Mouse (Mus musculus) midbrain, embryonic 16.5 days (tissue): Measurements from ENCODE around the gene Prpf6. TPM values are rescaled to one million over a fixed set of nuclear protein-coding genes. Genes with fewer than 3 reads are reported as not detected.

Experiments used
- ATAC-seq: fragments of 200-750 bp; cut with Nextera tagmentation; 2 replicates; pipeline ENCODE4 v1.8.0; 2017; ENCODE audit warnings: moderate TSS enrichment
- H3K27ac ChIP-seq: fragments of 300-500 bp; sonication (generic); 2 replicates; pipeline ENCODE4 v1.5.1; 2014; ENCODE audit warnings: mild to moderate bottlenecking, low read length, mixed read lengths
- H3K27me3 ChIP-seq: fragments of 300-500 bp; sonication (generic); 2 replicates; pipeline ENCODE4 v1.6.1; 2014; ENCODE audit warnings: low read depth, low read length, mixed read lengths; ENCODE audit not compliant: control insufficient read depth, insufficient read depth
- H3K36me3 ChIP-seq: fragments of 300-500 bp; sonication (generic); 2 replicates; pipeline ENCODE4 v1.6.1; 2014; ENCODE audit warnings: mild to moderate bottlenecking, low read length, moderate library complexity, mixed read lengths; ENCODE audit not compliant: control insufficient read depth, insufficient read depth
- H3K4me1 ChIP-seq: fragments of 300-500 bp; sonication (generic); 2 replicates; pipeline ENCODE4 v1.6.1; 2014; ENCODE audit warnings: mild to moderate bottlenecking, low read length, mixed read lengths; ENCODE audit not compliant: control insufficient read depth, insufficient read depth
- H3K4me2 ChIP-seq: fragments of 300-500 bp; sonication (generic); 2 replicates; pipeline ENCODE4 v1.6.1; 2014; ENCODE audit warnings: mild to moderate bottlenecking, low read length, mixed read lengths
- H3K4me3 ChIP-seq: fragments of 300-500 bp; sonication (generic); 2 replicates; pipeline ENCODE4 v1.5.1; 2014; ENCODE audit warnings: low read depth, mild to moderate bottlenecking, low read length, moderate library complexity, mixed read lengths
- H3K9ac ChIP-seq: fragments of 300-500 bp; sonication (generic); 2 replicates; pipeline ENCODE4 v1.6.1; 2014; ENCODE audit warnings: low read depth, low read length, mixed read lengths
- H3K9me3 ChIP-seq: fragments of 300-500 bp; sonication (generic); replicated peaks from 2 replicates; pipeline ENCODE4 v1.6.1; 2014; ENCODE audit warnings: mild to moderate bottlenecking, low read length, mixed read lengths; ENCODE audit not compliant: control insufficient read depth, poor library complexity, severe bottlenecking
- WGBS: fragments of 180-500 bp; shearing (Covaris S2); extraction: QIAGEN DNeasy Blood & Tissue Kit; methylation state at CpG from one replicate; pipeline ENCODE4 v1.1.7; 2014; 5-methylcytosine and 5-hydroxymethylcytosine counted together
- polyA plus RNA-seq: library from polyadenylated mRNA; unstranded; fragments of >200 nt; fragmentation: Nextera tagmentation; extraction: Ambion mirVana; gene quantifications from 2 replicates; pipeline ENCODE4 v1.2.1, GENCODE M21; 2015

The Prpf6 gene
- polyA plus RNA-seq, 1 experiment from 2014 or later: 59.7 TPM

DNA sequence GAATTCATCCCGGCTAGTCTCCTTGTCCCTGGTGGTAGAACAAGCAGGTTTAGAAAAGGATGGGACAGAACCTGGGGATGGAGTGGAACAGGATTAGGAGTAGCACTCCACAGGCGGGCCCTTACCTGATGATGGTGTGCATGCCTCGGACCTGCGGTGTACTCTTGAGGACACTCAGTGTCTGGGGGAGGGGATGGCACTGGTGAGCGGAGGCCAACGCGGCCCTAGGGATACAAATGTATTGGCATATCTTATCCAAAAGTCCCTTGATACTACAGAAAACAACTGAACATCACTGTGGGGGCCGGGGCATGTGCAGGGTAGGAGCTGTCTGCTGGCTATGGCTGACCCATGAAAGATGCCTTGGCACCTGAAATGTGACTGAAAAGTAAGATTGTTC, 21.3 kb upstream of the Prpf6 start:
- H3K36me3 ChIP-seq: peaks cover 6% of the 10 kb centered on the region
- no peak overlapping the region for H3K9ac ChIP-seq
- no peak overlapping the region for H3K4me3 ChIP-seq
- no peaks in the 10 kb centered on the region for H3K27me3 ChIP-seq
- H3K9me3 ChIP-seq: 0 out of 2 replicates have a peak, but pooled peaks cover 4% of the 10 kb centered on the region
- no peaks in the 10 kb centered on the region for H3K4me1 ChIP-seq
- no peak overlapping the region for H3K4me2 ChIP-seq
- no peak for ATAC-seq
- WGBS: 84% methylated on average over 8 of the region's 8 CpGs
- H3K27ac ChIP-seq: no peak overlapping the region

DNA sequence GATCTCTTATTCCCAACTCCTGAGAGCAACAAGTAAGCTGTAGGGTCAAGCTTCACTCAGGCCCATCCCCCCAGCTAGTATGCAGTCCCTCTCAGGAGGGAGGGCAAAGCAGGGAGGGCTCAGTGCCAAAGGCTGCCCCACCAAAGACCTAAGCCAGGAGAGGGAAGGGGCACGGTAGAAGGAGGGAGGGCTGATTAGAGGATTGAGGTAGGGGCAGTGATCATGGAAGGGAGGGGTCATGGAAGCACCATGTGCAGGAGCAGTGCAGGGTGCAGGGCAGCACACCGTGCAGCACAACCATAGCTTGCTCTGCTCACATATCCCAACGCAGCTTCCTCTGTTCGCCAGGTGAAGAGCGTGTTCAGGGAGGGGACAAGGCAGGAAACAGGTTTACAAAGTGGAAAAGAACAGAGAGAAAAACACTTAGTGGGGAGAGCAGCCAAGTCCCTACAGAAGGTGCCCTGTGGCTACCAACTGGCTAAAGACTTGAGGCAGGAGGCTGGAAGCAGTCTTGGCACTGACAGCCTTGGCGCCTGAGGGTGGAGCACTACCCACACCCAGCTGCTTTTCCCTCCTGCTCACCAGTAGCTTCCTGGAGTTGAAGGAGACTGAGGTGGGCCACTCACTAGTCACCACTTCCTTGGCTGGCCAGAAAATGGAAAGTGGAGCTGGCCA, 20.6 kb upstream of the Prpf6 start:
- no peak overlapping the region for H3K4me3 ChIP-seq
- no peaks in the 10 kb centered on the region for H3K4me1 ChIP-seq
- no peak overlapping the region for H3K27ac ChIP-seq
- no peak for ATAC-seq
- H3K9ac ChIP-seq: no peak overlapping the region
- no peak overlapping the region for H3K4me2 ChIP-seq
- H3K27me3 ChIP-seq: no peaks in the 10 kb centered on the region
- H3K9me3 ChIP-seq: no peaks in the 10 kb centered on the region
- H3K36me3 ChIP-seq: peaks cover 6% of the 10 kb centered on the region
- WGBS: 71% methylated on average over 6 of the region's 6 CpGs

DNA sequence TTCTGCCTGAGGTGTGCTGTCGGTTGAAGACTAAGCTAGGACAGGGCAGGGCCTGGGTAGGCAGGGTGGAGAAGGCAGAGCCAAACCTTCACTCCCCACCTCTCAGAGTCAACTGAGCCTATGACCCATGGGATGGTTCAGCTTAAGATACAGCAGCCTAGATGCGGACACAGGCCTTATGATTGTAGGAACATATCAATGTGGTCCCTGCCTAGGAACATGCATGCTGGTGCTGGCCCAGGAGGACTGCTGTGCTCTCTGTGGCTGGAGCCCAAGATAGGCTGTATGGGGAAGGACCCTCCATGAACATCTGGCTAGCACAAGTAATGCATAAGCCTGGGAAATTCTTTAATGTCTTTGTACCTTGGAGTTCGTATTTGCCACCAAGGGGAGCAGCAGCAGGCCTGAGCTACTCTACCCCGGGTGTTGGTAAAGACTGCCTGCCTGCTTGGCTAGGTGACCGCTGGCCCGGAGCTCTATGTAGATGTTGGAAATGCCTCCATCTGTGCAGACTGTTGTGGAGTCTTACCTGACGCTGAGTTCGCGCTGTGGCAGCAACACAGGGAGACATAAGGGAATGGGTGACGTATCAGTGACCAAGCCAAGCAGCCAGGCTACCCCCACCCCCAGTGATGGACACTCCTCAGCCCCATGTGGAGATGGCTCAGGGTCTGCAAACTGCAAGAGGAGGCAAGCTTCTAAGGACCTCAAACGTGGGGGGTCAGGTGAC, 19.6 kb upstream of the Prpf6 start:
- Histone ChIP-seq H3K36me3 (peaks cover 6% of the 10 kb centered on the region), H3K9me3 (no peaks in the 10 kb centered on the region), H3K27me3 (no peaks in the 10 kb centered on the region), H3K4me3 (no peak overlapping the region), H3K4me2 (no peak overlapping the region), H3K4me1 (no peaks in the 10 kb centered on the region), H3K9ac (no peak overlapping the region), H3K27ac (no peak overlapping the region)
- ATAC-seq: no peak
- 91% methylated on average over 11 of the region's 11 CpGs for WGBS

DNA sequence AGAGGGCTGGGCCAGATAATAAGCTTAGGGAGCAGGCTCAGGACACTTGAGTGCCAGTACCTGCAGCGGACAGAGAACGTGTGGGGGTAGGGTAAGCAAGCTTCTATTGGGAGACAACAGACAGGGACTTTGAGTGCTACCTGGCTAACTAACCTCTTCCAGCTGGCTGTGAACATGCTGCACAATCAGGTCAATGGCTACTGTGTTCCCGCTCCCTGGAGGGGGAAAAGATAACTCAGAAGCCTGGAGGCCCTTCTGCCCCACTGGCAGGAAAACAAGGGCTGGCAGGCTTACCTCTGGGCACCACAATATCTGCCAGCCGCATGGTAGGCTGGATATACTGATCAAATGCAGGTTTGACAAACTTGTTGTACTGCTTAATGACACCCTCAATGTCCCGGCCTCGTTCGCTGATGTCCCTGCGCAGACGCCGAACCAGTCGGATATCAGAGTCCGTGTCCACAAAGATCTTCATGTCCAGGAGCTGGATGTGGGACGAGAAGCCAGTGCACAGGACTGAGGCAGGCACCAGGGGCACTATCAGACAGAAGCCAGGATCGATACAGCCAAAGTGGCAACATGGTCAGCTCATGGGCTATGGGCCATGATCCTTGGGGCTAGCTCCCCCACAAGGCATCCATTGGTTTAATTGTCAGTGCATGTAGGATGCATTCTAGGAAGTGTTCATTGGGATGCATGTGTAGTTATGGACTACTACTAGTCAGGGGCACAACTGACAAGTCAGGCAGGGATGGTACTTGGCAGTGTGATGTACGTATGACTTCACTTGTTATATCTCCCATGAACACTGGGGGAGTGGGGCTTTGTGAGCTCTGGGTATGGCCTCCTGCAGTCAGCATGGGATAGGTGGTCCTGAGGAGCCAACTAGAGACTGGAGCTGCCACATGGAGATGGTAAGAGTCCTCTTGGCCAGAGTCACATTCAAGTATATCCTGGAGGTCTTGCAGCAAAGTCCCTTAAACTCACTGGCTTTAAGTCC, 18.4 kb upstream of the Prpf6 start:
- 94% methylated on average over 15 of the region's 15 CpGs for WGBS

DNA sequence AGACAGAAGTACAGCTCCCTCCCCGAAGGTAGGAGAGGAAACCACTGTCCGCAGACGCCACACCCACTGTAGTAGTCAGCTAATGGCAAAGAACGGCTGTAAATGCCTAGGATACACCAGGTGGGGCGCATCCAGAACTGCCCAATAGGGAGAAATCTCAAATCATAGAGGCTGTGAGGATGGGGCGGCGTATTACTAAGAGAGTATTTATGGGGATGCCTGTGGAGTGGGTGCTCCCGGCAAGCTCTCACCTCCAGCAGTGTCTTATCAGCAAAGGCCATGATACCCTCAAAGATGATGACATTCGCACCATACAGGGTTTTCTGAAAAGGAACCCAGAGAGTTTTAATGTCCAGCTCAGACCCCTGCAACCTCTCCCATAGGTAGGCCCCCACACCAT, 17.7 kb upstream of the Prpf6 start:
- H3K27me3 ChIP-seq: no peaks in the 10 kb centered on the region
- H3K9me3 ChIP-seq: no peaks in the 10 kb centered on the region
- no peaks in the 10 kb centered on the region for H3K4me1 ChIP-seq
- WGBS: 93% methylated on average over 9 of the region's 9 CpGs
- no peak overlapping the region for H3K9ac ChIP-seq
- no peak for ATAC-seq
- H3K4me3 ChIP-seq: no peak overlapping the region
- H3K36me3 ChIP-seq: peaks cover 6% of the 10 kb centered on the region
- H3K4me2 ChIP-seq: no peak overlapping the region
- H3K27ac ChIP-seq: no peak overlapping the region

More for the DNA sequence above, 18.4 kb upstream of the Prpf6 start:
- Histone ChIP-seq H3K9ac (no peak overlapping the region), H3K4me1 (no peaks in the 10 kb centered on the region), H3K9me3 (no peaks in the 10 kb centered on the region), H3K27ac (no peak overlapping the region), H3K4me3 (no peak overlapping the region), H3K4me2 (no peak overlapping the region), H3K36me3 (peaks cover 6% of the 10 kb centered on the region), H3K27me3 (no peaks in the 10 kb centered on the region)
- ATAC-seq: no peak

DNA sequence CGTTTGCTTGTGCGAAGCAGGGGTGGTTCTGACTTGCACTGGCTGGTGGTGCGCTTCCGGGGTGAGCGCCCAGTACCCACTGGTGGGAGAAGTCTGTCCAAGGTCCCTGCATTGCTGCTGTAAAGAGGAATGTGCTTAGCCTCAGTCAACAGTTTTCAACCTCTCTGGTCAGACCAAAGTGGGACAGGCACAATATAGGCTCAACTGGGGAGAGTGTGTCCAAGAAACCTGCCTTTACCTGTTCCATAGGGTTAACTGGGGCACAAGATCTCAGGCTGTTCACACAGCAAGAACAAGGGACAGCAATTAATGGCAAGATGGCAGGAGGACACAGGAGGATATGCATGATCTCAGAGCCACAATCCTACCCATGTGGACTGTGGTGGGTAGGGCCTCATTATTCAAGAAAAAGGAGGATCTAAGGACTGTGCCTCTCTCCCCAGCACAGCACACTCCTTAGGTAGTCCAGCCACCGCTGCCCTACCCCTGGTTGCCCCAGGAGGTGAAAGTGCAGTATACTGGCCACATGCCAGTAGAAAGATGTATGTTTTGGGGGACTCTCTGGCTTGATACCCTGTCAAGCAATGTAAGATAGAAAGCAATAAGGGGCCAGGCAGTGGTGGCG, 16.6 kb upstream of the Prpf6 start:
- peaks cover 6% of the 10 kb centered on the region for H3K36me3 ChIP-seq
- H3K9ac ChIP-seq: no peak overlapping the region
- H3K4me2 ChIP-seq: no peak overlapping the region
- WGBS: 94% methylated on average over 7 of the region's 7 CpGs
- H3K27ac ChIP-seq: no peak overlapping the region
- H3K9me3 ChIP-seq: no peaks in the 10 kb centered on the region
- no peak for ATAC-seq
- H3K4me3 ChIP-seq: no peak overlapping the region
- H3K27me3 ChIP-seq: no peaks in the 10 kb centered on the region
- H3K4me1 ChIP-seq: peaks cover under 1% of the 10 kb centered on the region

DNA sequence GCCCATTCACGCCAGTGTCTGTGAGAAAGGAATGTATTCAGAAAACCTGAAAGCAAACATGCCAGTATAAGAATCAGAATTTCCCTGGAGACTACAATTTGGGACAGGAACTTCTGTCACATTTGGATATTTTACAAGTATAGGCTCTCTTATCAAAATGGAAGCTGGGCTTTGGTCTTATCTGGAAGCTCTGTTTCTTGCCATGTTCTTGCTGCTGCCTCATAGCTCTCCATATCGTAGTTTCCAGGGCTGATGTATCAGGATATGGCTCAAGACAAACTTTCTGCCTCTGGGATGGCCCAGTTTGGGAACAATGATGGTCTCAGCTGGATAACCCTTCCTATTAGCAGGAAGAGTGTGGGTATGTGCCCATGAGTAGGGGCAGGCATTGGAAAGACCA, 15.1 kb upstream of the Prpf6 start:
- Histone ChIP-seq H3K4me2 (no peak overlapping the region), H3K36me3 (peaks cover 6% of the 10 kb centered on the region), H3K4me1 (peaks cover 10% of the 10 kb centered on the region), H3K27me3 (no peaks in the 10 kb centered on the region), H3K4me3 (no peak overlapping the region), H3K27ac (no peak overlapping the region), H3K9ac (no peak overlapping the region), H3K9me3 (no peaks in the 10 kb centered on the region)
- no peak for ATAC-seq
- 92% methylated on average over 2 of the region's 2 CpGs for WGBS

DNA sequence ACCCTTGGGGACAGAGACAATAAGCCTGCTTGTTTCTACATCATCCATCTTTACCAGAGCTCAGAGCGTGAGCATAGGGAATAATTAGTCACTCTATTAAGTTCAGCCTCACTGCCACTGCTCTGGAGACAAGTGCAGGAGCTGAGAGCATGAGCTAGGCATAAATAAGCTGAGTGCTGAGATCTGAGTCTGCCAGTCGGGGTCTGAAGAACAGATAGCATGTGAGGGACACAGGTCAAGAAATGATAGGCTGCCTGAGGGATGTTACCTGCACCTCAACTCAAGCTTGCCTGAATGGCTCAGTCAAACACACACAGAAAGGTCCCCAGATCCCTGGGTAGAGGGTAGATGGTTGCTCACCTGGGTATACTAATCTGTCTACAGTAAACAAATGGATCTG, 14.5 kb upstream of the Prpf6 start:
- Histone ChIP-seq H3K4me3 (no peak overlapping the region), H3K27me3 (no peaks in the 10 kb centered on the region), H3K9me3 (no peaks in the 10 kb centered on the region), H3K4me2 (no peak overlapping the region), H3K27ac (no peak overlapping the region), H3K9ac (no peak overlapping the region), H3K4me1 (peaks cover 12% of the 10 kb centered on the region), H3K36me3 (peaks cover 5% of the 10 kb centered on the region)
- no peak for ATAC-seq
- WGBS: 74% methylated on average over 2 of the region's 2 CpGs
